Mouse (Mus musculus): ENCODE data around the gene Rarb. TPM values are rescaled to one million over a fixed set of nuclear protein-coding genes. Genes with fewer than 3 reads are reported as not detected.

Rarb gene
- total and polyA plus RNA-seq, 3 experiments, result 0.04 TPM; not detected in 2

- no peak for TF ChIP-seq PAX5 (IDR thresholded peaks at IDR 0.05; ENCODE audit: low read length)
- TF ChIP-seq ETS1 (conservative IDR thresholded peaks at IDR 0.05; ENCODE audit: low read depth, low read length), result no peak
- TF ChIP-seq SIN3A (IDR thresholded peaks at IDR 0.05; ENCODE audit: low read length), result no peak
- TF ChIP-seq CTCF (conservative IDR thresholded peaks at IDR 0.05 in 1 of 2, IDR thresholded peaks at IDR 0.05 in 1 of 2; ENCODE audit: low read depth in 2 of 2, low read length in 2 of 2), result no peak
- no peak for TF ChIP-seq KAT2A (IDR thresholded peaks at IDR 0.05; ENCODE audit: insufficient replicate concordance, low read length)
- no peak for TF ChIP-seq MAX (IDR thresholded peaks at IDR 0.05; ENCODE audit: low read length)
- TF ChIP-seq MAZ (IDR thresholded peaks at IDR 0.05; ENCODE audit: low read depth, low read length), result no peak
- no peak for TF ChIP-seq USF2 (conservative IDR thresholded peaks at IDR 0.05; ENCODE audit: low read depth, low read length)
- TF ChIP-seq NRF1 (IDR thresholded peaks at IDR 0.05; ENCODE audit: low read depth, low read length), result no peak
- TF ChIP-seq MAFK (IDR thresholded peaks at IDR 0.05; ENCODE audit: insufficient replicate concordance, low read length), result no peak
- no peaks in the 10 kb centered on the region for H3K36me3 ChIP-seq (replicated peaks in 1 of 2; ENCODE audit: control insufficient read depth in 1 of 2, insufficient read depth in 1 of 2, low read length in 1 of 2)
- in situ Hi-C loops (cut with MboI; ENCODE audit: low pct_ligation_motif_present, low pct_unique_long_range_greater_than_20kb, low sequenced_read_pairs) (no loop called here), dilution Hi-C loops (cut with MboI; ENCODE audit: extremely low pct_ligation_motif_present, extremely low pct_unique_long_range_greater_than_20kb, low sequenced_read_pairs) (no loop called here)
- no peaks in the 10 kb centered on the region for H3K9me3 ChIP-seq (replicated peaks; ENCODE audit: low read length)
- H3K4me2 ChIP-seq (ENCODE audit: insufficient read depth, low read depth, poor library complexity, severe bottlenecking), result no peak overlapping the region
- H3K79me2 ChIP-seq (replicated peaks; ENCODE audit: control insufficient read depth, extremely low read depth, insufficient read depth, poor library complexity, severe bottlenecking), result no peaks in the 10 kb centered on the region
- no peak for DNase-seq (ENCODE audit: extremely low read depth)
- H3K9ac ChIP-seq (ENCODE audit: insufficient read depth, low read depth), result no peak overlapping the region
- peaks cover 0 to 14% of the 10 kb centered on the region in 2 experiments; a peak in 2 of 4 replicates for H3K4me1 ChIP-seq (ENCODE audit: control insufficient read depth in 1 of 2, insufficient read depth in 2 of 2)
- no peak overlapping the region for H3K27ac ChIP-seq (ENCODE audit: insufficient read depth, low read depth)
- no peaks in the 10 kb centered on the region for H3K27me3 ChIP-seq (replicated peaks)
- no peak overlapping the region for H3K4me3 ChIP-seq (replicated peaks in 1 of 3; ENCODE audit: low read depth in 2 of 3, low read length in 2 of 3, poor library complexity in 1 of 3)
Measured at GRCm38 (mm10) chr14:16572755-16573340, 246.1 kb downstream of the Rarb start.

GRCm38 (mm10) chr14:16569506-16570001 lies 249.4 kb downstream of the Rarb start:
- peaks cover 0 to 14% of the 10 kb centered on the region in 2 experiments; a peak in 2 of 4 replicates for H3K4me1 ChIP-seq (ENCODE audit: control insufficient read depth in 1 of 2, insufficient read depth in 2 of 2)
- DNase-seq (ENCODE audit: extremely low read depth), result no peak
- TF ChIP-seq ZNF384 (IDR thresholded peaks at IDR 0.05; ENCODE audit: low read depth, low read length), result no peak
- no peak for TF ChIP-seq NELFE (IDR thresholded peaks at IDR 0.05; ENCODE audit: low read depth, low read length)
- TF ChIP-seq SIN3A (IDR thresholded peaks at IDR 0.05; ENCODE audit: low read length), result no peak
- TF ChIP-seq CTCF (conservative IDR thresholded peaks at IDR 0.05 in 1 of 2, IDR thresholded peaks at IDR 0.05 in 1 of 2; ENCODE audit: low read depth in 2 of 2, low read length in 2 of 2), result no peak
- no peak for TF ChIP-seq ETS1 (conservative IDR thresholded peaks at IDR 0.05; ENCODE audit: low read depth, low read length)
- no peak for TF ChIP-seq PAX5 (IDR thresholded peaks at IDR 0.05; ENCODE audit: low read length)
- TF ChIP-seq ELF1 (IDR thresholded peaks at IDR 0.05; ENCODE audit: low read depth, low read length), result no peak
- no peak for TF ChIP-seq HCFC1 (IDR thresholded peaks at IDR 0.05; ENCODE audit: low read depth, low read length)
- TF ChIP-seq ZMIZ1 (IDR thresholded peaks at IDR 0.05; ENCODE audit: low read depth, low read length), result no peak
- no peak for TF ChIP-seq BHLHE40 (IDR thresholded peaks at IDR 0.05; ENCODE audit: low read depth, low read length)
- TF ChIP-seq USF2 (conservative IDR thresholded peaks at IDR 0.05; ENCODE audit: low read depth, low read length), result no peak
- no peak for TF ChIP-seq EP300 (IDR thresholded peaks at IDR 0.05; ENCODE audit: low read length)
- TF ChIP-seq MAX (IDR thresholded peaks at IDR 0.05; ENCODE audit: low read length), result no peak
- dilution Hi-C loops (cut with MboI; ENCODE audit: extremely low pct_ligation_motif_present, extremely low pct_unique_long_range_greater_than_20kb, low sequenced_read_pairs), result no loop called here
- no peaks in the 10 kb centered on the region for H3K27me3 ChIP-seq (replicated peaks)
- no peak overlapping the region for H3K27ac ChIP-seq (ENCODE audit: insufficient read depth, low read depth)
- no peaks in the 10 kb centered on the region for H3K9me3 ChIP-seq (replicated peaks; ENCODE audit: low read length)
- H3K4me2 ChIP-seq (ENCODE audit: insufficient read depth, low read depth, poor library complexity, severe bottlenecking), result no peak overlapping the region
- H3K36me3 ChIP-seq (replicated peaks in 1 of 2; ENCODE audit: control insufficient read depth in 1 of 2, insufficient read depth in 1 of 2, low read length in 1 of 2), result no peaks in the 10 kb centered on the region
- no peak overlapping the region for H3K9ac ChIP-seq (ENCODE audit: insufficient read depth, low read depth)
- no peak overlapping the region for H3K4me3 ChIP-seq (replicated peaks in 1 of 3; ENCODE audit: low read depth in 2 of 3, low read length in 2 of 3, poor library complexity in 1 of 3)
- in situ Hi-C loops (cut with MboI; ENCODE audit: low pct_ligation_motif_present, low pct_unique_long_range_greater_than_20kb, low sequenced_read_pairs), result no loop called here
- no peaks in the 10 kb centered on the region for H3K79me2 ChIP-seq (replicated peaks; ENCODE audit: control insufficient read depth, extremely low read depth, insufficient read depth, poor library complexity, severe bottlenecking)

Measured in CH12.LX (cell line).